Mouse (Mus musculus) G1E-ER4 (cell line): ENCODE results near the gene Vmn1r33. TPM values are rescaled to one million over a fixed set of nuclear protein-coding genes. Genes with fewer than 3 reads are reported as not detected.
"Not testable (repeated sequence)": the region's sequence is repeated elsewhere in the genome, so short reads cannot be mapped to it uniquely, and the experiment has no call there.

Experiments used
- GATA1 ChIP-seq: IDR thresholded peaks from one replicate; pipeline ENCODE4 v1.8.0; 2012; ENCODE audit warnings: low read length, inconsistent platforms
- polyA plus RNA-seq: library from polyadenylated mRNA; stranded (reverse); fragments of >175 nt; gene quantifications from 2 replicates; pipeline ENCODE4 v1.2.3, GENCODE M21; 2012

Vmn1r33 gene
- not detected in 2 replicates for polyA plus RNA-seq

DNA sequence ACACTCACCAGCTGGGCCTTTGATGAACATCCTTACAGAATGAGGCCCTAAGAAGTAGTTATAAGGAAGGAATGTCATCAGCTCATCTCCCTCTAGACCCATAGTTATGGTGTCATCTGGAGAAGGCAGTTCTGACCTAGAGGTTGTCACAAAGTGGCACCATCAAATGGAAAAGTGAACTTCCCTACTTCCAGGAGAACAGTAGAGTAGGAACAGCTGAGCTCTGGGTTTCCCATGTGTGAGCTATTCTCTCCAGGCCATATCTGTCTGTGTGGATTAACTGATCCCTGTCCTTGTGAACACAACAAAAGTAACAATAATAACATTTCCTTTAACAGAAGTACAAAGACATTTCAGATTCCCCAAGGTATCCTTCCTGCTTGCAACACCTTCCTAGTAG, at the start of gene Vmn1r33:
Vmn1r33 (minus strand) TSS at position 101 of the 400 bp plus-strand sequence.
- not testable (repeated sequence) for TF ChIP-seq GATA1

DNA sequence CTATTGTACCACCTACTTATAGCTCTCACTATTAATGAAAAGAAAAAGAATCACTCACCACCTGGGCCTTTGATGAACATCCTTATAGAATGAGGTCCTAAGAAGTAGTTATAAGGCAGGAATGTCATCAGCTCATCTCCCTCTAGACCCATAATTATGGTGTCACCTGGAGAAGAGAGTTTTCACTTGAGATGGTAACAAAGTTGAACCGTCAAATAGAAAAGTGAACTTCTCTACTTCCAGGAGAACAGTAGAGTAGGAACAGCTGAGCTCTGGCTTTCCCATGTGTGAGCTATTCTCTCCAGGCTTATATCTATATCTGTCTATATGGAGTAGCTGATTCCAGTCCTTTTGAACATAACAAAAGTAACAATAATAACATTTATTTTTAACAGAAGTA, 25.7 kb upstream of the Vmn1r33 start, which contains the start of gene Vmn1r34:
Vmn1r34 (minus strand) TSS at position 101 of the 400 bp plus-strand sequence.
- no peak for TF ChIP-seq GATA1

DNA sequence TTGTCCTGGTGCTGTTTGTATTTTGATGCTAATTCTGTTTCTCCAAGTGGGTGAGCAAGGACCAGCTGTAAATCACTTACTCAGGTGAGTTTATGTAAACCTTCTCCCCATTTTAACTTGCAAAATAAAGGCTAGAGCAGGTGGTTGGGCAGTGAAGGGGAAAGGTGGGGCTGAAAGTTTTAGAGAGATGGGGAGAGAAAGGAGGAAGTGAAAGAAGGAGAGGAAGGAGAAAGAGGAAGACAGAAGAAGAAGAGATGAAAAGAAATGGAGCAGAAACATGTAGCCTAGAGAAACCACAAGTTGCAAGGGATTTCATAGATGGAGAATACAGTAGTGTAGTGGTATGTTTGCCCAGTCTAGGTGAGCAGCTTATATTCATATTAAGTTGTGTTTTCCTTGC, 22.3 kb downstream of the Vmn1r33 start:
- no peak for TF ChIP-seq GATA1

Other genes starting within 250 kb of the Vmn1r33 start
- 5.0 and 7.2 TPM in 2 replicates for gene Mad2l1, start 82.9 kb downstream of the Vmn1r33 start, polyA plus RNA-seq
- not detected in 2 replicates for gene Vmn1r32, start 58.2 kb downstream of the Vmn1r33 start, polyA plus RNA-seq
- not detected in 2 replicates for gene Vmn1r34, start 25.6 kb upstream of the Vmn1r33 start, polyA plus RNA-seq
- gene Vmn1r35, start 67.6 kb upstream of the Vmn1r33 start, polyA plus RNA-seq = not detected in 2 replicates
- gene Vmn1r36, start 100.9 kb upstream of the Vmn1r33 start, polyA plus RNA-seq = not detected in 2 replicates
- gene Vmn1r37, start 111.1 kb upstream of the Vmn1r33 start, polyA plus RNA-seq = not detected in 2 replicates
- gene Vmn1r38, start 164.3 kb upstream of the Vmn1r33 start, polyA plus RNA-seq = not detected in 2 replicates
- not detected in 2 replicates for gene Vmn1r39, start 192.3 kb upstream of the Vmn1r33 start, polyA plus RNA-seq